Mouse (Mus musculus) left cerebral cortex, adult 2 months (tissue): ENCODE results near the gene Shank2. TPM values are rescaled to one million over a fixed set of nuclear protein-coding genes. Genes with fewer than 3 reads are reported as not detected.

ENCODE experiments used
- DNase-seq, 2 experiments: peaks; one replicate each; pipeline ENCODE4 v3.0.0; 2021 to 2022; ENCODE audit warnings: low spot score in 2 of 2, mixed read lengths in 1 of 2; ENCODE audit errors: extremely low spot score in 1 of 2
- H3K27ac ChIP-seq: fragments of 200-600 bp; 2 replicates; pipeline ENCODE4 v1.8.1; 2022
- H3K4me3 ChIP-seq: fragments of 200-600 bp; 2 replicates; pipeline ENCODE4 v1.8.1; 2022
- CTCF ChIP-seq: fragments of 200-600 bp; IDR thresholded peaks from 2 replicates; pipeline ENCODE4 v1.8.1; 2022; ENCODE audit warnings: antibody characterized with exemption, mild to moderate bottlenecking, moderate library complexity
- intact Hi-C: fragments of 180-260 bp; cut with DNase I; formaldehyde crosslinking; loops from one replicate; pipeline ENCODE4 v1.15.1; 2025
- total RNA-seq, 2 experiments: library from RNA; stranded (reverse); gene quantifications; 2 replicates each; pipeline ENCODE4 v1.2.3; 2021

The Shank2 gene
- total RNA-seq, 2 experiments from 2014 or later: 163 to 170 TPM

GRCm38 (mm10) chr7:144153682-144154081 is 152.0 kb downstream of the Shank2 start:
- TF ChIP-seq CTCF: no peak
- intact Hi-C loops: no loop called here

GRCm38 (mm10) chr7:144157936-144158335 is 156.2 kb downstream of the Shank2 start:
- H3K4me3 ChIP-seq: no peak overlapping the region
- H3K27ac ChIP-seq: no peak overlapping the region
- no peak for TF ChIP-seq CTCF
- intact Hi-C loops: no loop called here
- no peak for DNase-seq

More at GRCm38 (mm10) chr7:144153682-144154081, 152.0 kb downstream of the Shank2 start:
- no peak overlapping the region for H3K27ac ChIP-seq
- H3K4me3 ChIP-seq: no peak overlapping the region
- no peak for DNase-seq

- no peak overlapping the region for H3K4me3 ChIP-seq
- no peak for DNase-seq
- intact Hi-C loops: no loop called here
- H3K27ac ChIP-seq: no peak overlapping the region
- TF ChIP-seq CTCF: no peak
Observed at GRCm38 (mm10) chr7:144159556-144159955, 157.8 kb downstream of the Shank2 start.

- DNase-seq: no peak
- Histone ChIP-seq H3K4me3 (no peak overlapping the region), H3K27ac (no peak overlapping the region)
- intact Hi-C loops: no loop called here
- no peak for TF ChIP-seq CTCF
Observed at GRCm38 (mm10) chr7:144160066-144160465, 158.3 kb downstream of the Shank2 start.

GRCm38 (mm10) chr7:144160646-144161249 is 159.0 kb downstream of the Shank2 start:
- intact Hi-C loops: no loop called here
- 0 out of 2 replicates have a peak overlapping the region, but pooled peaks have one; percentile 5 for H3K27ac ChIP-seq
- TF ChIP-seq CTCF: no peak
- no peak for DNase-seq
- no peak overlapping the region for H3K4me3 ChIP-seq

GRCm38 (mm10) chr7:144170272-144170671 is 168.5 kb downstream of the Shank2 start:
- no peak for DNase-seq

GRCm38 (mm10) chr7:144170686-144171085 is 169.0 kb downstream of the Shank2 start:
- Histone ChIP-seq H3K4me3 (no peak overlapping the region), H3K27ac (no peak overlapping the region)
- intact Hi-C loops: loop anchor here (10.0 kb wide), 1 partner anchor 346 kb away; the partner anchor contains the start of genes Dhcr7 and Nadsyn1
- DNase-seq: peak in 1 of 2 experiments; percentile 27
- no peak for TF ChIP-seq CTCF

More at GRCm38 (mm10) chr7:144170272-144170671, 168.5 kb downstream of the Shank2 start:
- intact Hi-C loops: loop anchor here (10.0 kb wide), 1 partner anchor 345 kb away; the partner anchor contains the start of genes Dhcr7 and Nadsyn1
- no peak overlapping the region for H3K4me3 ChIP-seq
- TF ChIP-seq CTCF: no peak
- no peak overlapping the region for H3K27ac ChIP-seq

GRCm38 (mm10) chr7:144173869-144174268 is 172.1 kb downstream of the Shank2 start:
- H3K27ac ChIP-seq: peak overlapping the region; percentile 99; the same call in 1 of the 2 replicates
- DNase-seq: no peak
- no peak for TF ChIP-seq CTCF
- intact Hi-C loops: loop anchor here (2.0 to 10.0 kb wide), 2 partner anchors 41 to 349 kb away; partner anchors contain the start of genes Dhcr7 and Nadsyn1
- no peak overlapping the region for H3K4me3 ChIP-seq

GRCm38 (mm10) chr7:144174329-144174728 is 172.6 kb downstream of the Shank2 start:
- peak; percentile 20 to 44 for DNase-seq
- no peak for TF ChIP-seq CTCF
- intact Hi-C loops: loop anchor here (2.0 to 10.0 kb wide), 2 partner anchors 42 to 350 kb away; partner anchors contain the start of genes Dhcr7 and Nadsyn1
- Histone ChIP-seq H3K27ac (peak overlapping the region; percentile 99), H3K4me3 (no peak overlapping the region; the same call in 1 of the 2 replicates)

GRCm38 (mm10) chr7:144175025-144175424 is 173.3 kb downstream of the Shank2 start:
- intact Hi-C loops: loop anchor here (2.0 to 10.0 kb wide), 2 partner anchors 42 to 350 kb away; partner anchors contain the start of genes Dhcr7 and Nadsyn1
- Histone ChIP-seq H3K4me3 (peak overlapping the region; percentile 45), H3K27ac (peak overlapping the region; percentile 99)

GRCm38 (mm10) chr7:144175481-144176233 is 173.9 kb downstream of the Shank2 start:
- no peak for TF ChIP-seq CTCF
- intact Hi-C loops: loop anchor here (1.0 to 10.0 kb wide), 5 partner anchors 33 to 351 kb away; partner anchors contain the start of genes Dhcr7 and Nadsyn1
- DNase-seq: peak; percentile 62 to 74
- Histone ChIP-seq H3K4me3 (peak overlapping the region; percentile 45), H3K27ac (peak overlapping the region; percentile 99)

More at GRCm38 (mm10) chr7:144175025-144175424, 173.3 kb downstream of the Shank2 start:
- no peak for TF ChIP-seq CTCF
- no peak for DNase-seq

- H3K4me3 ChIP-seq: peak overlapping the region; percentile 45
Observed at GRCm38 (mm10) chr7:144176234-144176730, 174.6 kb downstream of the Shank2 start.

More at GRCm38 (mm10) chr7:144176234-144176730, 174.6 kb downstream of the Shank2 start:
- DNase-seq: no peak
- H3K27ac ChIP-seq: peak overlapping the region; percentile 99
- intact Hi-C loops: loop anchor here (1.0 to 10.0 kb wide), 4 partner anchors 32 to 351 kb away; partner anchors contain the start of genes Dhcr7 and Nadsyn1
- TF ChIP-seq CTCF: no peak
